Mouse (Mus musculus): ENCODE data around the gene Sdhb. TPM values are rescaled to one million over a fixed set of nuclear protein-coding genes. Genes with fewer than 3 reads are reported as not detected.

Gene Sdhb
- total and polyA plus RNA-seq, 3 experiments: 1,030 to 1,344 (median 1,126) TPM

- 93% methylated on average over 4 of the region's 4 CpGs for WGBS
- H3K36me3 ChIP-seq (ENCODE audit: control insufficient read depth, insufficient read depth, low read length): no peaks in the 10 kb centered on the region
- no peak for TF ChIP-seq POLR2A (IDR thresholded peaks at IDR 0.05; ENCODE audit: insufficient read depth, low read depth, low read length)
- TF ChIP-seq EP300 (IDR thresholded peaks at IDR 0.05; ENCODE audit: insufficient read depth, low read depth, low read length): no peak
- no peak for TF ChIP-seq CTCF (IDR thresholded peaks at IDR 0.05)
- no peak for DNase-seq
- no peak overlapping the region for H3K4me3 ChIP-seq
- no peaks in the 10 kb centered on the region for H3K4me1 ChIP-seq (ENCODE audit: control insufficient read depth, insufficient read depth, low read length)
- H3K9ac ChIP-seq (ENCODE audit: low read depth, low read length): no peak overlapping the region
- no peaks in the 10 kb centered on the region for H3K79me2 ChIP-seq (replicated peaks; ENCODE audit: control insufficient read depth, insufficient read depth, low read length)
- H3K27me3 ChIP-seq (ENCODE audit: control insufficient read depth, insufficient read depth, low read length): no peaks in the 10 kb centered on the region
- H3K27ac ChIP-seq: no peak overlapping the region
- intact Hi-C loops (cut with DNase I): no loop called here
Measured at GRCm38 (mm10) chr4:140945571-140945970, 15.4 kb upstream of the Sdhb start.

DNA sequence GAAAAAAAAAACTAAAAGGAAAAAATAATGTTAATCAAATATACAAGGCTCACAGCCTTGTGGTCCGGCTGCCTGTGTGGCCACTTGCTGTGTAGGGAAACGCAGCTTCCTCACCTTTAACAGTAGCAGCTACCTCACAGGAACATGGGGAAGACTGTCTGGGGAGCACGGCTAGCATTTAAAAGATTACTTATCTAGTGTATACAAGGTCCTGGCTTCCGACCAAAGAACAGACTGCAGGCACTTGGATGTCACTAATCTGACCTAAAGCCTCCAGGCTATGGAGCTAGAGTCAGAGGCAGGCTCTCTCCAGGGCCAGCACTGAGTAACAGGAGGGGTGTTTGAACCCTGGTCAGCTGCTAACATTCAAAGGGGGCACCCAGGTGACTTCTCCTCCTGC, 15.0 kb upstream of the Sdhb start:
- DNase-seq: no peak
- no peak overlapping the region for H3K27ac ChIP-seq
- H3K9ac ChIP-seq (ENCODE audit: low read depth, low read length): no peak overlapping the region
- no peaks in the 10 kb centered on the region for H3K79me2 ChIP-seq (replicated peaks; ENCODE audit: control insufficient read depth, insufficient read depth, low read length)
- no peaks in the 10 kb centered on the region for H3K27me3 ChIP-seq (ENCODE audit: control insufficient read depth, insufficient read depth, low read length)
- intact Hi-C loops (cut with DNase I): no loop called here
- H3K4me1 ChIP-seq (ENCODE audit: control insufficient read depth, insufficient read depth, low read length): no peaks in the 10 kb centered on the region
- H3K36me3 ChIP-seq (ENCODE audit: control insufficient read depth, insufficient read depth, low read length): no peaks in the 10 kb centered on the region
- 41% methylated on average over 4 of the region's 4 CpGs for WGBS
- no peak for TF ChIP-seq EP300 (IDR thresholded peaks at IDR 0.05; ENCODE audit: insufficient read depth, low read depth, low read length)
- TF ChIP-seq CTCF (IDR thresholded peaks at IDR 0.05): no peak
- no peak for TF ChIP-seq POLR2A (IDR thresholded peaks at IDR 0.05; ENCODE audit: insufficient read depth, low read depth, low read length)
- no peak overlapping the region for H3K4me3 ChIP-seq

DNA sequence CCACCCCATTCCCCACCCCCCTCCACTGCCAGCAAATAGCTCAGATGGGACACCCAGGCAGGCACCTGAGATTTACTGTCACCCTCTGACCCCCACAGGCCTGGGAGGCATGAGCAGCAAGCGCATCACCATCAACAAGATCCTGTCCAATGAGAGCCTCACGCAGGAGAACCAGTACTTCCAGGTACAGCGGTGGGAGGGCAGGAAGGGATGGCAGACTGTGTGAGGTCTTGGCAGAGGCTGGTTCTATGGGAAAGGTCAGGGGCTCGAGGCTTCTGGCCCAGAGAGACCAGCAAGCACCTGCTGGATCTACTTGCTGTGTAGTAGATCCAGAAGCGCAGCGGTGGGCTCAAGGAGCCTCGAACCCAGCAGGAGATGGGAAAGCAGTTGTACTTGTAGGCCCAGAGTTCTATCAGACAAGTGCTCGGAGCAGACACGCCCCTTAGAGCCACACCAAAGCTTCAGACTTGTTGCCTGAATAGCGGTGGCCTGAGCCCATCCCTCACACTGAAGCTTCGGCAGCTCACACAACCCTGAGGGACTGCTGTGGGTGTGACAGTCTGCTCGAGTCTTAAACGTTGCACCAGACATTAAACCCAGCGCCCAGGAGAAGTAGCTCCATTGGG, 14.3 kb upstream of the Sdhb start:
- WGBS: 84% methylated on average over 14 of the region's 14 CpGs
- no peak for TF ChIP-seq CTCF (IDR thresholded peaks at IDR 0.05)
- no peak for TF ChIP-seq POLR2A (IDR thresholded peaks at IDR 0.05; ENCODE audit: insufficient read depth, low read depth, low read length)
- TF ChIP-seq EP300 (IDR thresholded peaks at IDR 0.05; ENCODE audit: insufficient read depth, low read depth, low read length): no peak

DNA sequence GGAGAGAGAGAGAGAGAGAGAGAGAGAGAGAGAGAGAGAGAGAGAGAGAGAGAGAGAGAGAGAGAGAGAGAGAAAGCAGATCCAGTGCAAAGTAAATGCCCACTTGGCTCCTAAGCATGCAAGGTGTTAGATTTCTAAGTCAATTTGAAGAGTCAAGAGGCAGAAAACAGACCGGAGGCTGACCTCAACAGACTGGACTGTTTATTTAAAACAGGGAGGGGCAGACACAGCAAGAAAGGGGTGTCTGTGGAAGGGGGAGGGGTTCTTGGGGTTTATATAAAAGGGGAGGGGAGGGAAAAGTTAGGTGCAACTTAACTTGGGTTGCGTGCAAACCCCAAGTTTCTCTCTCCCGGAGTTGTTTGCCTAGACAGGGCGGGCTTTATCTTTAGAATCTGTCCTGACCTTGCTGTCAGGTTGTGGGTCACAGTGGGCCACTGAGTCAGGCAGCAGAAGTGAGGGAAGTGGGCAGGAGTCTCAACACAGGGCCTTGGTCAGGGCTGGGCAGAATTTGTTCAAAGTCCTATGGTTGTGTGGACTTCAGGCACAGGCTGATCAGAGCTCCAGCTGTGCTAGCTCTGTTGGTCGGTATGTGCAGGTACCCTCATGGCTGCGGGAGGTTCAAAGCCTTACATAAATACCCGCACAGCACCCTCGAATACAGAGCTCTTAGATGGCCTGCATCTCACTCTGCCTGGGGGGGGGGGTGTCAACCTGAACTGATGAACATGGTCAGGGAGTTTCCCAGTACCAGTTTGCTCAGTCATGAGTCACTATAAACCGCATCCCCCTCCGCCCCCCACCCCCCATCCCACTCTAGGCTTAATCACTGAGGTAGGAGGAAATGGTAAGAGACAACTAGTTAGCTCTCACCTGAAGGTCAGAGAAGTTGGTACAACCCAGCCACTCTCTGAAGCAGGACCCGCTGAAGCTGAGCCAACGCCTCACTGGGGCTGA, 13.2 kb upstream of the Sdhb start:
- no peak for TF ChIP-seq EP300 (IDR thresholded peaks at IDR 0.05; ENCODE audit: insufficient read depth, low read depth, low read length)
- TF ChIP-seq POLR2A (IDR thresholded peaks at IDR 0.05; ENCODE audit: insufficient read depth, low read depth, low read length): no peak
- no peak for TF ChIP-seq CTCF (IDR thresholded peaks at IDR 0.05)
- 84% methylated on average over 12 of the region's 12 CpGs for WGBS
- no peaks in the 10 kb centered on the region for H3K27me3 ChIP-seq (ENCODE audit: control insufficient read depth, insufficient read depth, low read length)
- H3K4me3 ChIP-seq: no peak overlapping the region
- intact Hi-C loops (cut with DNase I): no loop called here
- H3K4me1 ChIP-seq (ENCODE audit: control insufficient read depth, insufficient read depth, low read length): no peaks in the 10 kb centered on the region
- H3K9ac ChIP-seq (ENCODE audit: low read depth, low read length): no peak overlapping the region
- no peak overlapping the region for H3K27ac ChIP-seq
- DNase-seq: no peak
- H3K36me3 ChIP-seq (ENCODE audit: control insufficient read depth, insufficient read depth, low read length): no peaks in the 10 kb centered on the region
- no peaks in the 10 kb centered on the region for H3K79me2 ChIP-seq (replicated peaks; ENCODE audit: control insufficient read depth, insufficient read depth, low read length)

More for the DNA sequence above, 14.3 kb upstream of the Sdhb start:
- no peaks in the 10 kb centered on the region for H3K79me2 ChIP-seq (replicated peaks; ENCODE audit: control insufficient read depth, insufficient read depth, low read length)
- no peaks in the 10 kb centered on the region for H3K36me3 ChIP-seq (ENCODE audit: control insufficient read depth, insufficient read depth, low read length)
- H3K9ac ChIP-seq (ENCODE audit: low read depth, low read length): no peak overlapping the region
- intact Hi-C loops (cut with DNase I): no loop called here
- no peak for DNase-seq
- H3K27ac ChIP-seq: no peak overlapping the region
- H3K4me3 ChIP-seq: no peak overlapping the region
- no peaks in the 10 kb centered on the region for H3K27me3 ChIP-seq (ENCODE audit: control insufficient read depth, insufficient read depth, low read length)
- no peaks in the 10 kb centered on the region for H3K4me1 ChIP-seq (ENCODE audit: control insufficient read depth, insufficient read depth, low read length)

GRCm38 (mm10) chr4:140948481-140948880, 12.5 kb upstream of the Sdhb start:
- Histone ChIP-seq H3K27ac (no peak overlapping the region), H3K79me2 (replicated peaks; ENCODE audit: control insufficient read depth, insufficient read depth, low read length) (no peaks in the 10 kb centered on the region), H3K27me3 (ENCODE audit: control insufficient read depth, insufficient read depth, low read length) (no peaks in the 10 kb centered on the region), H3K36me3 (ENCODE audit: control insufficient read depth, insufficient read depth, low read length) (no peaks in the 10 kb centered on the region), H3K4me3 (no peak overlapping the region), H3K9ac (ENCODE audit: low read depth, low read length) (no peak overlapping the region), H3K4me1 (ENCODE audit: control insufficient read depth, insufficient read depth, low read length) (no peaks in the 10 kb centered on the region)
- 94% methylated on average over 6 of the region's 6 CpGs for WGBS
- no peak for DNase-seq
- intact Hi-C loops (cut with DNase I): no loop called here
- no peak for TF ChIP-seq CTCF (IDR thresholded peaks at IDR 0.05)
- no peak for TF ChIP-seq EP300 (IDR thresholded peaks at IDR 0.05; ENCODE audit: insufficient read depth, low read depth, low read length)

DNA sequence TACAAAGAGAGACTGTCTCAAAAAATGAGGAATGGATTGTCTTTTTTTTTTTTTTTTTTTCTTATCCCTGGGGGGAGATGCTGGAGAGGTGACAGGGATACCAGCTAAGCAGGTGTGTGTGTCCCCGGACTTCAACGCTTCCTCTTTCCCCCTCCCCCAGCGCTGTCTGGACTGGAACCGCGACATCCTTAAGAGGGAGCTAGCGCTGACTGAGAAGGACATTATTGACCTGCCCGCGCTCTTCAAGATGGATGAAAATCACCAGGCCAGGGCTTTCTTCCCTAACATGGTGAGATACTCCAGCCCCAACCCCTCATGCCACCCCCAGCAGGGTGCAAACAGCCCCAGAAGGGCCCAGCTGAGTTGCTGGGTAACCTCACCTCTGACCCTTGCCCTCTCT, 12.0 kb upstream of the Sdhb start:
- H3K27me3 ChIP-seq (ENCODE audit: control insufficient read depth, insufficient read depth, low read length): no peaks in the 10 kb centered on the region
- no peak for DNase-seq
- 86% methylated on average over 8 of the region's 8 CpGs for WGBS
- no peak overlapping the region for H3K27ac ChIP-seq
- TF ChIP-seq EP300 (IDR thresholded peaks at IDR 0.05; ENCODE audit: insufficient read depth, low read depth, low read length): no peak
- TF ChIP-seq CTCF (IDR thresholded peaks at IDR 0.05): no peak
- no peak for TF ChIP-seq POLR2A (IDR thresholded peaks at IDR 0.05; ENCODE audit: insufficient read depth, low read depth, low read length)
- no peaks in the 10 kb centered on the region for H3K36me3 ChIP-seq (ENCODE audit: control insufficient read depth, insufficient read depth, low read length)
- no peaks in the 10 kb centered on the region for H3K79me2 ChIP-seq (replicated peaks; ENCODE audit: control insufficient read depth, insufficient read depth, low read length)
- H3K4me3 ChIP-seq: no peak overlapping the region
- no peaks in the 10 kb centered on the region for H3K4me1 ChIP-seq (ENCODE audit: control insufficient read depth, insufficient read depth, low read length)
- H3K9ac ChIP-seq (ENCODE audit: low read depth, low read length): no peak overlapping the region
- intact Hi-C loops (cut with DNase I): no loop called here

All from heart, adult 2 months (tissue).